Mouse (Mus musculus) stomach, embryonic 14.5 days (tissue): ENCODE data around the gene Tubg1. TPM values are rescaled to one million over a fixed set of nuclear protein-coding genes. Genes with fewer than 3 reads are reported as not detected.

ENCODE experiments used
- microRNA-seq: library from miRNA; unstranded; fragments of <30 nt; microRNA quantifications from one replicate; pipeline ENCODE4, GENCODE M21; 2016
- polyA plus RNA-seq: library from polyadenylated mRNA; unstranded; fragments of >200 nt; fragmentation: Nextera tagmentation; extraction: Ambion mirVana; gene quantifications from 2 replicates; pipeline ENCODE4 v1.2.1, GENCODE M21; 2014

Tubg1 gene
- polyA plus RNA-seq, 1 experiment from 2014 or later = 70.5 TPM

Small RNA genes lying within 50 kb of the gene (microRNA-seq; reads per million reads assigned to microRNA genes)
- not detected for gene Gm27626

Other genes with a start within 250 kb of the Tubg1 start
- gene Stat3, start 180.4 kb upstream of the Tubg1 start, polyA plus RNA-seq = 43.5 and 44.8 TPM in 2 replicates
- gene Cavin1, start 149.1 kb upstream of the Tubg1 start, polyA plus RNA-seq = 136 and 158 TPM in 2 replicates
- gene Atp6v0a1, start 110.5 kb upstream of the Tubg1 start, polyA plus RNA-seq = 38.4 and 42.0 TPM in 2 replicates
- 11.2 and 14.2 TPM in 2 replicates for gene Naglu, start 49.9 kb upstream of the Tubg1 start, polyA plus RNA-seq
- not detected in 2 replicates for gene Hsd17b1, start 41.5 kb upstream of the Tubg1 start, polyA plus RNA-seq
- 37.9 and 41.3 TPM in 2 replicates for gene Coasy, start 37.4 kb upstream of the Tubg1 start, polyA plus RNA-seq
- 36.7 and 46.0 TPM in 2 replicates for gene Mlx, start 32.7 kb upstream of the Tubg1 start, polyA plus RNA-seq
- 29.7 and 36.4 TPM in 2 replicates for gene Psmc3ip, start 24.5 kb upstream of the Tubg1 start, polyA plus RNA-seq
- gene Retreg3, start within 50 bp of the Tubg1 start, polyA plus RNA-seq = 8.0 and 9.1 TPM in 2 replicates
- 3.6 and 4.5 TPM in 2 replicates for gene Tubg2, start 36.0 kb downstream of the Tubg1 start, polyA plus RNA-seq
- gene Cntnap1, start 50.6 kb downstream of the Tubg1 start, polyA plus RNA-seq = 2.1 and 2.2 TPM in 2 replicates
- 25.6 and 26.0 TPM in 2 replicates for gene Plekhh3, start 51.4 kb downstream of the Tubg1 start, polyA plus RNA-seq
- 0.14 and 0.33 TPM in 2 replicates for gene Ccr10, start 55.5 kb downstream of the Tubg1 start, polyA plus RNA-seq
- 17.7 and 19.1 TPM in 2 replicates for gene Ezh1, start 106.5 kb downstream of the Tubg1 start, polyA plus RNA-seq
- gene Ramp2, start 126.1 kb downstream of the Tubg1 start, polyA plus RNA-seq = 123 and 128 TPM in 2 replicates
- gene Vps25, start 133.8 kb downstream of the Tubg1 start, polyA plus RNA-seq = 153 and 154 TPM in 2 replicates
- gene Wnk4, start 140.6 kb downstream of the Tubg1 start, polyA plus RNA-seq = 21.9 and 26.8 TPM in 2 replicates
- gene Cntd1, start 159.1 kb downstream of the Tubg1 start, polyA plus RNA-seq = 0.87 and 1.6 TPM in 2 replicates
- 207 and 215 TPM in 2 replicates for gene Coa3, start 159.2 kb downstream of the Tubg1 start, polyA plus RNA-seq
- 140 and 144 TPM in 2 replicates for gene Becn1, start 182.3 kb downstream of the Tubg1 start, polyA plus RNA-seq
- 84.6 and 96.2 TPM in 2 replicates for gene Psme3, start 196.3 kb downstream of the Tubg1 start, polyA plus RNA-seq
- 1.3 and 1.8 TPM in 2 replicates for gene Aoc2, start 205.1 kb downstream of the Tubg1 start, polyA plus RNA-seq
- 3.2 TPM in 2 replicates for gene Aoc3, start 210.7 kb downstream of the Tubg1 start, polyA plus RNA-seq
- not detected in 2 replicates for gene G6pc, start 247.6 kb downstream of the Tubg1 start, polyA plus RNA-seq